Mouse (Mus musculus) regulatory T cell (primary cell): ENCODE measurements around the gene Barhl2.

Experiments used
- in situ Hi-C: fragments of 300-600 bp; cut with MboI, MseI; formaldehyde crosslinking; loops from one replicate; pipeline ENCODE4 v1.15.1; 2025; ENCODE audit warnings: high pct_unique_total_duplicates

Gene Barhl2

DNA sequence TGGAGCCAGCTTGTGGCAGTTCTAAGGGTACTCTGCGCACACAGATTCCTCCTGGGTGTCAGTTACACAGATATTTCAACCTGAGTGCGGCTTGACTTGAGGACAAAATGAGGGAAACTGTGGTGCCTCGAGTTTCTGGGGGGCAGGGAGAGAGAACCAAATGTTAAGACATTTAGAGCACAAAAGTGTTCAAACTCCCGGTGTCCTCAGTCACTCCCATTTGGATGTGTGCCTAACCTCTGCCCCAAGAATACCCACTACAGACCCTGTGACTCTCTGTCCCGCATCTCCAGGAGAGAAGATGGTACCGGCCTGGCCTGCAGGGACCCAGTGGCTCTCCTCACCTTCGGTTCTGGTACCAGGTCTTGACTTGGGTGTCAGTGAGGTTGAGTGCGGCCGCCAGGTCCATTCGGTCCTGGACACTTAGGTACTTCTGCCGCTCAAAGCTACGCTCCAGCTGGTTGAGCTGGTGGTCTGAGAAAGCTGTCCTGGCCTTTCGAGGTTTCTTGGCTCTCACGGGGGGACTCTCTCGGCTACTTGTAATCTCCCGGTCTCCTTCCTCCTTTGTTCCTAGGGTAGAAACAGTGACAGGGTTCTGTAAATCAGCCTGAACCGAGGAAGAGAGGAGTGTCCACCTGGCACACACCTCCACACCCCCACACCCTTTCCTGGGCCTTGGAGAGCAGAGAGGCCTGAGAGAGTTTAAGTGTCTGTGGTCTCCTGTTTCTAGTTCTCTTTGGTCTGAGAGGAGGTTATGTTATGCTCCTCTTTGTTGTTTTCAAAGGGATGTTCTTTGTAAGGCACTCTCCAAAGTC lies 2.7 kb downstream of the Barhl2 start:
- in situ Hi-C loops: no loop called here

GRCm38 (mm10) chr5:106454411-106455105 lies 3.4 kb downstream of the Barhl2 start:
- in situ Hi-C loops: no loop called here

GRCm38 (mm10) chr5:106453886-106454321 lies 4.1 kb downstream of the Barhl2 start:
- in situ Hi-C loops: no loop called here

DNA sequence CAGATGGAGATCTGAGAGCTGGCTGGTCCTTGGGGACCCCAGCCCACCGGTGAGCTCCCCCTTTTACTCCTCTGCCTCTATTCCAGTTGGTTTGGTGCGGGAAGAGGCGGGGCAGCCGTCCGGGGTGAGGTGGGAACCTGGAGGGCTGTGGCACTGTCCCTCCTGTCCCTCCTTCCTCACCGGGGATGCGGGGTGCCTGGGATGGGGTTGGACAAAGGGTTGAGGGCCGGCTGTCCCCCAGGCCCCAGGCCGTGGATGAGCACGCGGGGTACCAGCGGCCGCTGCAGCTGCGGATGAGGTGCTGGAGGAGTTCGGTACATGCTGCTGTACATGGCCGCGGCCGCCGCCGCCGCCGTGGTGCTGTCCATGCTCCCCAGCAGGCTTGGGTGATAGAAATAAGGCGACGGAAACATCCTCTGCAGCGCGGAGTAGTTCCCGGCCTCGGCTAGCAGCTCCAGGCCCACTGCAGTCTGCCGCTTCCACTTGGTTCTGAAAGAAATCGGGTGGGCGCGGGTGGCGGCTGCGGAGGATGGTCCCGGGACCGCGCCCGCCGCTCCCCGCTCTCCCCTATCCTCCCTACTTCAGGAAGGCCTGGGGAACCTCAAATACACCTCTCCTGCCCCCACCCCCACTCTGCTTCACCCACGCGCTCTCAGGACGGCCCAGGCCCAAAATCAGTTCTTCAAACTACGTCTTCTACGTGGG lies 4.6 kb downstream of the Barhl2 start:
- in situ Hi-C loops: no loop called here

- in situ Hi-C loops: no loop called here
These were observed 5.3 kb downstream of the Barhl2 start for GRCm38 (mm10) chr5:106452686-106453085.

- in situ Hi-C loops: no loop called here
These were observed 6.1 kb downstream of the Barhl2 start for GRCm38 (mm10) chr5:106451681-106452440.

DNA sequence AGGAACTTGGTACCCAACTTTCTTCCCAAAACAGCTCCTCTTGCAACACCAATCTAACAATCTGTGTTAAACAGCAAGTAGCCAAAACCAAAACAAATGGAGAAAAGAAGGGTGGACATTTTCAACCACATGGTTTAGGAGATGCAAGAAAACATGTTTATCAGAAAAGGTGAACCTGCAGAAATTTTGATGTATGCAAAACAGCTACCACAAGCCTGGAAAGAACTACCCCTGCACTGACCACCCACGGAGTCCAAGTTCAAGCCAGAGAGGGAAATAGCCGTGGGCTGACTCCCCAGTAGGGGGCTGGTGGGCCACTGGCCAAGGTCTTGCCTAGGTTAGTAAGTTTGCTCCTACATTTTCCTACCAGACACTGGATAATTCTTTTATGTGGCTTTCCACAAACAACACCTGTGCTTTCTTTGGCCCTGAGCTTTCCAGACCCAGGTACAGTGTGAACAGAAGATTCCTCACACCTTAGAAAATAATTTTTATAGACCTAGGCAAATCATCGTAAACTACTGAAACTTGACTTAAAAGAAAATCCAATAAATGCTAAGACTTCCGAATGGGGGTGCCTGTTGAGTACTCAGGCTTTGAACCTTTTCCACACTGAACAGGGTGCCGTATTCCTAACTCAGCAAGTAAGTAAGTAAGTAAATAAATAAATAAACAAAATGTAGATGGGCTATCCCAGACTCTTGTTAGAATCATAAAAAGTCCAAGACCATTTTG lies 7.4 kb downstream of the Barhl2 start:
- in situ Hi-C loops: no loop called here

DNA sequence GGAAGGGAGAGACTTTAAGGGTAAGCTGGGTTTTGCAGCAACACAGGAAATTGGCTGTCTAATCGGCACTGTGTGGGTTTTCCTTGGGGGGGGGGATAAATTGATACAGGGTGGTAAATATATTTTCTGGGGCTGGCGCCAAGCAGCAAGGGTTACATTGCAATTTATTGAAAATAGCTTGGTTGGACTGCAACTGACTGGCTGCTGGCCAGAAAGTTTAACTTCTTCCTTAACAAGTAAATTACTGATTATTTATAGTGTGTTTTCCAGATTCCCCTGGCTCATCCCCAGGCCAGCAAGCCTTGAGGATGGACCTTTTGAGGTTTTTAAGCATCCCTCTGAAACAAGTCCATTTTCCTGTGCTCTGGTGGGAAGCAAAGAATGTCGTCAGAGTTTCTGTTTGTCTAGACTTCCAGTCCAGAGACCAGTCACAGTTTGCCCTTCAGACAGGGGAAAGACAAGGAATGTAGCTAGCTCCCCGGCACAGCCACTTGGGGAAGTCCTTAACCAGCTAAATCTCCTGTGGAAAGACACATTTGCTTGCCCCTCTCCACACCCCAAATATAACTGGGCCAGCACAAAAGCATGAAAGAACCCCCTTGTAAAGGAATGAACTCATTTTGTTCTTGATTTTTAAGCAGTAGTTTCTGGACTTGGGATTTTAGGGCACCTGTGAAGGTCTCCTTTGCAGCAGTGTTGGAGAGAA lies 8.1 kb downstream of the Barhl2 start:
- in situ Hi-C loops: no loop called here

- in situ Hi-C loops: no loop called here
These were observed 9.2 kb downstream of the Barhl2 start for GRCm38 (mm10) chr5:106448798-106449125.

DNA sequence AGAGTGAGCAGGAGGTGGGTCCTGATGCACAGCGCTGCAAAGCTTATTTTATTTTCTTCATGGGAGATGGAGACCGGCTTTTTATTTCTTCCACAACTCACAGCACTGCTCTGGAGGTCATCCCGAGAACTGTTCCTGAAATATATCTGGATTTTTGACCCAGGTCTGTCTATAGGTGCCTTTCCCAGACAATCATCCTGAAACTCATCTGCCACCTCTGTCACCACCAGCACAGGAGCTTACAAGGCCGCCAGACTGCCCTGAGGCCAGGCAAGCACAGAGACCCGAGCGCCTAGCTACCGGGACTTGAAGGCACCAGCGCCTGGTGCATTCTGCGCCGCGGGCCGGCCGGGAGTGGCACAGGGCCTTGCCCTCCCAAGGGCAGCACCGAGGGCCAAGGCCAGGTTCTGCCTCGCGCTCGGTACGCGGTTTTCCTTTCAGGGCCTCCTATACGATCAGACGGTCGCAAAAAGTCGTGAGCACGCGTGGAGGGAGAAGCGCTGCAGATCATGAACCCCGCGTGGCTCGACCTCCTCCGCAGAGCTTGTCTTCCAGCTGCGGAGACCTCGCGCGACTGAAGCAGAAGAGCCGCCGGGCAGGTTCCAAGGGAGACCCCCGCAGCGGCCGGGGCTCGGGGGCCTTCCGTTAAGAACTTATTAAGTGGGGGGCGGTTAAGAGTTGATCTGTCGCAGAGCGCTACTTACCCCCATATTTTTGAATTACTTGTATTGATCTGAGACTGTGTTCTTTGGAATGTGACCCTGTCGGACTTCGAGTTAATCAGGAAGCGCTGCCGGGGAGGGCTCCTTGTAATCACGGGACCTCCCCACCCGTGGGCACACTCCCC lies 9.8 kb downstream of the Barhl2 start:
- in situ Hi-C loops: no loop called here

DNA sequence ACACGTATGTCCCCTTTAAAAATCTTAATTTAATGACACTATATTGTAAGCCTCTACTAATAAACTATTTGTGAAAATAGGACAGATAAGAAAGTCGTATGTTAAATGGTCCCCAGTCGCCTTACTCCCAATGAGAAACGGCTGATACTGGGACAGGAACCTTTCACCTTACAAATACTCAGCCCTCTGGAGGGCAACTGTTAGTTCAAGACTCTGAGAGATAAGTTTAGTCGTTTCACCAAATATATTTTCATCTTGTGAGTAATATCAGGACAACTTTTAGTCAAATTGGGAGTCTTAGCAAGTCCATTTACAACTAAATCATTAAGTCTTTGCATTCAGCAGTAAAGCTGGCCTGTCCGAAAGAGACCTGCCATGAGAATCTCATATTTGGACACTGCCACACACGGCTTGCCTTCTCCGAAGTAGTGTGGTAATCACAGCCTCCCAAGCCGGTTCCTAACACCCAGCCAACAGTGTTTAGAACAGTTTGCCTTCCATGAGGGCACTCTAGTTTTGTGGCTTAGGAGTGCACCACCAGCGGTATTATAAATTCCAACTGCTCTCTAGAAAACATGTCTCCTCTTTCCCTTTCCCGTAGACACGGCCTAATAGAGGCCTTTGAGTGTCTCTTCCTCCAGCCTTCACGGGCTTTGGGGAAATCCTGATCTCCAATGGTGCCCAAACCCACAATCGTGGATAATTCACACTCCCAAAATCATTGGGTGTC lies 10.7 kb downstream of the Barhl2 start:
- in situ Hi-C loops: no loop called here

- in situ Hi-C loops: no loop called here
These were observed 11.4 kb downstream of the Barhl2 start for GRCm38 (mm10) chr5:106446593-106446992.

- in situ Hi-C loops: no loop called here
These were observed 12.3 kb downstream of the Barhl2 start for GRCm38 (mm10) chr5:106445681-106446080.

DNA sequence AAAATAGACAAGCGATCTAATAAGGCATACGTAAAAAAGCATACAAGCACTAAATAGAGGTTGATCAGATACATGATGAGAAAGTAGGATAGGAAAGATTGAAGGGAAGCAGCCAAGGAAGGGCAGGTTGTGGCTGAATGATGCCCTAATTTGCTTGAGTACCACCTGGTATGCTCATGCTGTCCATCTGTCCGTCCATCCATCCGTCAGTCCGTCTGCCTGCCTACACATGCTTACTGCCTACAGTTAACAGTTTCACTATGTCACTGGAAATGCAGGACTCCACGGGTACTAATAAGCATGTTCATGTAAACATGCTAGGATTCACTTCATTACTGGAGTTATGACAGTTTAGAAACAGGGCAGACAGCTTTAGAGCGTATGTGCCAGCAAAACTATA lies 19.1 kb downstream of the Barhl2 start:
- in situ Hi-C loops: no loop called here

- in situ Hi-C loops: no loop called here
These were observed 31.9 kb downstream of the Barhl2 start for GRCm38 (mm10) chr5:106426069-106426468.

- in situ Hi-C loops: no loop called here
These were observed 37.1 kb downstream of the Barhl2 start for GRCm38 (mm10) chr5:106420871-106421270.

GRCm38 (mm10) chr5:106420370-106420769 lies 37.6 kb downstream of the Barhl2 start:
- in situ Hi-C loops: no loop called here

GRCm38 (mm10) chr5:106417210-106417609 lies 40.8 kb downstream of the Barhl2 start:
- in situ Hi-C loops: no loop called here

DNA sequence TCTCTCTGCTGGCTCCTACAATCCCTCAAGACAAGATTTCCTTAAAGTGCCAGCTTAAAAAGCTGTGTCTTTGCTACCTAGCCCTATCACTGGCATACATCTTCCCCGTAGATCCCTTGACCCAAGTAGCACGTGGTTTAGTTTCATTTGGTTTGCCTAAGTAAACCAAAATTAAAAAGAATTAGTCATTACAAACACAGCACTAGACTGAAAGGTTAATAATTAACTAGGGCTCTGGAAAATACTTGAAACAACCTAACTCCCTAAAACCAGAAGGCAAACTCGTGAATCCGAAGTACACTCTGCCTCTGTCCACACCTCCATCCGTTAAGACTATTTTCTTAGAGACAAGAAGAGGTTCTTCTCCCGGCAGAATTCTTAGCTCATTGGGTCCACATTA lies 41.4 kb downstream of the Barhl2 start:
- in situ Hi-C loops: no loop called here
